Mouse (Mus musculus) cerebellum, adult 2 months (tissue): ENCODE data around the gene Muc1. TPM values are rescaled to one million over a fixed set of nuclear protein-coding genes. Genes with fewer than 3 reads are reported as not detected.
"Not testable (repeated sequence)": the region's sequence is repeated elsewhere in the genome, so short reads cannot be mapped to it uniquely, and the experiment has no call there.

ENCODE experiments used
- DNase-seq, 2 experiments: peaks; one replicate each; pipeline ENCODE4 v3.0.0; 2021
- H3K27ac ChIP-seq: fragments of 200-500 bp; 2 replicates; pipeline ENCODE4 v1.5.1; 2012; ENCODE audit warnings: low read length, control low read depth, inconsistent platforms; ENCODE audit not compliant: insufficient read depth
- H3K27me3 ChIP-seq: fragments of 200-500 bp; 2 replicates; pipeline ENCODE4 v1.6.1; 2012; ENCODE audit warnings: inconsistent platforms, mild to moderate bottlenecking, low read length, moderate library complexity; ENCODE audit not compliant: control insufficient read depth, insufficient read depth
- H3K4me1 ChIP-seq: fragments of 200-500 bp; 2 replicates; pipeline ENCODE4 v1.6.1; 2011; ENCODE audit warnings: low read length; ENCODE audit not compliant: control insufficient read depth, insufficient read depth
- H3K4me3 ChIP-seq: fragments of 200-500 bp; replicated peaks from 2 replicates; pipeline ENCODE3; 2011; ENCODE audit warnings: mild to moderate bottlenecking, low read depth, low read length, control low read depth; ENCODE audit not compliant: insufficient read depth
- CTCF ChIP-seq: fragments of 200-500 bp; IDR thresholded peaks from 2 replicates; pipeline ENCODE4 v1.5.1; 2011; ENCODE audit warnings: low read depth, mild to moderate bottlenecking, control low read depth, low read length, moderate library complexity, borderline replicate concordance; ENCODE audit not compliant: insufficient read depth
- POLR2A ChIP-seq: fragments of 200-500 bp; IDR thresholded peaks from 2 replicates; pipeline ENCODE4 v1.6.1; 2011; ENCODE audit warnings: low read length, control low read depth, borderline replicate concordance; ENCODE audit not compliant: insufficient read depth
- WGBS: fragments of 180-500 bp; shearing (Covaris S2); methylation state at CpG from one replicate; pipeline ENCODE4 v1.1.7; 2018; 5-methylcytosine and 5-hydroxymethylcytosine counted together
- polyA plus RNA-seq: library from polyadenylated mRNA; depleted of rRNA; stranded (reverse); fragments of >200 nt; gene quantifications from 2 replicates; pipeline ENCODE4 v1.2.3, GENCODE M21; 2012

Muc1 gene
- polyA plus RNA-seq, 1 experiment = 0.69 TPM

GRCm38 (mm10) chr3:89214681-89215411 is 14.0 kb upstream of the Muc1 start, which contains the start of gene Thbs3:
Gene Thbs3 (plus strand): TSS chr3:89215180.
- H3K27me3 ChIP-seq = no peaks in the 10 kb centered on the region
- no peak within 1 kb of the TSS for H3K27ac ChIP-seq
- TF ChIP-seq CTCF (no peak), POLR2A (no peak)
- 0 out of 2 replicates have a peak, but pooled peaks cover 2% of the 10 kb centered on the region for H3K4me1 ChIP-seq
- WGBS = 4% methylated on average over 19 of the region's 19 CpGs
- DNase-seq = no peak
- H3K4me3 ChIP-seq = peak within 1 kb of the TSS; percentile 67

- no peak overlapping the region for H3K4me3 ChIP-seq
- WGBS = 0% methylated on average over 6 of the region's 6 CpGs
- H3K27ac ChIP-seq = no peak overlapping the region
- H3K4me1 ChIP-seq = 0 out of 2 replicates have a peak, but pooled peaks cover 2% of the 10 kb centered on the region
- TF ChIP-seq CTCF (peak; percentile 92), POLR2A (no peak)
- peak; percentile 80 to 86 for DNase-seq
- H3K27me3 ChIP-seq = no peaks in the 10 kb centered on the region
Measured at GRCm38 (mm10) chr3:89215853-89216252, 13.0 kb upstream of the Muc1 start.

GRCm38 (mm10) chr3:89216407-89216806 is 12.4 kb upstream of the Muc1 start:
- H3K27ac ChIP-seq, H3K4me1 ChIP-seq, DNase-seq, H3K4me3 ChIP-seq, H3K27me3 ChIP-seq: not testable (repeated sequence)
- WGBS = 65% methylated on average over 7 of the region's 7 CpGs

GRCm38 (mm10) chr3:89218271-89218670 is 10.6 kb upstream of the Muc1 start:
- 0 out of 2 replicates have a peak, but pooled peaks cover 2% of the 10 kb centered on the region for H3K4me1 ChIP-seq
- 63% methylated on average over 1 of the region's 1 CpGs for WGBS
- no peak overlapping the region for H3K4me3 ChIP-seq
- TF ChIP-seq POLR2A = no peak
- TF ChIP-seq CTCF = no peak
- H3K27ac ChIP-seq = no peak overlapping the region
- no peaks in the 10 kb centered on the region for H3K27me3 ChIP-seq
- DNase-seq = no peak

- Histone ChIP-seq H3K27me3 (no peaks in the 10 kb centered on the region), H3K4me3 (no peak overlapping the region), H3K4me1 (0 out of 2 replicates have a peak, but pooled peaks cover 2% of the 10 kb centered on the region), H3K27ac (no peak overlapping the region)
- TF ChIP-seq POLR2A (no peak), CTCF (no peak)
- DNase-seq = no peak
- 46% methylated on average over 8 of the region's 8 CpGs for WGBS
Measured at GRCm38 (mm10) chr3:89219546-89219945, 9.3 kb upstream of the Muc1 start.

- Histone ChIP-seq H3K4me3 (no peak overlapping the region), H3K27me3 (no peaks in the 10 kb centered on the region), H3K27ac (no peak overlapping the region), H3K4me1 (no peaks in the 10 kb centered on the region)
- DNase-seq = no peak
- no peak for TF ChIP-seq POLR2A
- TF ChIP-seq CTCF = no peak
- WGBS = 48% methylated on average over 5 of the region's 5 CpGs
Measured at GRCm38 (mm10) chr3:89221167-89221566, 7.7 kb upstream of the Muc1 start.

GRCm38 (mm10) chr3:89224796-89225195 is 4.1 kb upstream of the Muc1 start:
- no peaks in the 10 kb centered on the region for H3K4me1 ChIP-seq
- TF ChIP-seq CTCF = no peak
- no peak overlapping the region for H3K27ac ChIP-seq
- no peak for DNase-seq
- 52% methylated on average over 11 of the region's 11 CpGs for WGBS
- H3K27me3 ChIP-seq = no peaks in the 10 kb centered on the region
- H3K4me3 ChIP-seq = no peak overlapping the region

GRCm38 (mm10) chr3:89225321-89225815 is 3.5 kb upstream of the Muc1 start:
- Histone ChIP-seq H3K4me1 (no peaks in the 10 kb centered on the region), H3K27ac (no peak overlapping the region; the same call in 1 of the 2 replicates)
- 46% methylated on average over 12 of the region's 12 CpGs for WGBS

More at GRCm38 (mm10) chr3:89225321-89225815, 3.5 kb upstream of the Muc1 start:
- Histone ChIP-seq H3K27me3 (no peaks in the 10 kb centered on the region), H3K4me3 (no peak overlapping the region)
- DNase-seq = no peak
- no peak for TF ChIP-seq CTCF
- TF ChIP-seq POLR2A = no peak
